Mouse (Mus musculus) adrenal gland, postnatal 10 days (tissue): ENCODE measurements around the gene Tmem87b. TPM values are rescaled to one million over a fixed set of nuclear protein-coding genes. Genes with fewer than 3 reads are reported as not detected.

Experiments used
- DNase-seq: peaks from one replicate; pipeline ENCODE4 v3.0.0; 2021; ENCODE audit warnings: mixed read lengths
- total RNA-seq, 2 experiments: library from RNA; stranded (reverse); gene quantifications; 2 replicates each; pipeline ENCODE4 v1.2.3; 2021

Tmem87b gene
- total RNA-seq, 2 experiments from 2014 or later: 33.2 to 37.1 TPM

DNA sequence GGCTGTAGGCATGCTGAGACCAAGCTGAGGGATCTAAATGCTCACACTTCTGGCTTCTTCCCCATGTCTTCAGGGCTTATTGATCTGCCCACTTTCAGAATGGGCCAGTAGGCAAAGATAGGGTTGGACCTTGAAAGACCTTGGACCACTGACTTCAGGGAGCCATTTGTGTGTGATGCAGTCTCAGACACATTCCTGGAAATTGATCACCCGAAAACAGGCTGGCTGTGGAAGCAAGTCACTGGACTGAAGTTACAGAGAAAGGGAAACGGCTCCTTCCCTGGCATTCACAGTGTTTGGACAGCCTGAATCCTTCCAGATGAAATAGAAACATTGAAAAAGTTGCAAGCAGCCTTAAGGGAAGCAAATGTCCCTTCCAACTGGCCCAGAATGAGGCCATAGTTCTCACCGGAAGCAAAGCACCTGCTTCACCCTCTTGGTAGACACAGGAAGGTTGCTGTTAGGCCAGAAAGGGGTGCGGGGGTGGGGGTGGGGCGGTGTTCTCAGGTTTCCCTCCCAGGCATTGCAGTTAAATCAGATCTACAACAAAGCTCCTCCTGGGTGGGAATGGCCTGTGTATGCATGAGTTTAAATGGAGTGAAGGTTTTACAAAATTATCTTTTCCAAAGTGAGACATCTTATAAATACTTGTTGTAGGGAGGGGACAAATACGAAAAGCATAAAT is 70.1 kb downstream of the Tmem87b start:
- no peak for DNase-seq

- DNase-seq: no peak
Observed at GRCm38 (mm10) chr2:128890661-128891335, 72.9 kb downstream of the Tmem87b start.

- DNase-seq: peak; percentile 5
Observed at GRCm38 (mm10) chr2:128892180-128892721, 74.3 kb downstream of the Tmem87b start.

GRCm38 (mm10) chr2:128902843-128903242 is 84.9 kb downstream of the Tmem87b start:
- no peak for DNase-seq

DNA sequence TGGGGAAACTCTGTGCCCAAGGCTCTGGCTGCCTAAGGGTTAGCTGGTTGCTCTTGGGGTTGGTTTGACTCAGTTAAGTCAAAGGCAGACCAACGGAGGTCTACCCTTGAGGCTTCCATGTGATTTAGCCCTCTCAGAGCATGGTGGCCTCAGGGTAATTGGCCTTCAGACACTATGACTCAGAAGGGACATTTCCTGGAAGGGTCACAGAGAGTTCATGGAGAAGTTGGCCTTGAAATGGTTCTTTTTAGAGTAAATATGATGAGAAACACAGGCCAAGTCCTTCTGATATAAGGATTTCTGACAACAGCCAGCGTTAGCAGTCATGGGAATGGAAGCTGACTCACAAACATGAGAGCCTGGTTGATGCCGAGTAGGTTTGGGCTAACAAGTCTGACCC is 85.7 kb downstream of the Tmem87b start:
- DNase-seq: peak; percentile 5

Other genes starting within 250 kb of the Tmem87b start
- not detected for gene Spdye4c, start 226.9 kb upstream of the Tmem87b start, total RNA-seq
- gene Anapc1, start 130.7 kb upstream of the Tmem87b start, total RNA-seq: 10 to 100 TPM; 60.5 to 85.7 TPM
- 10 to 100 TPM in 1 of 2 experiments, 1 to 10 TPM in 1; 10.0 to 12.9 TPM for gene Mertk, start 119.2 kb upstream of the Tmem87b start, total RNA-seq
- 1 to 10 TPM; 3.8 TPM for gene Fbln7, start 44.9 kb downstream of the Tmem87b start, total RNA-seq
- gene Zc3h8, start 126.0 kb downstream of the Tmem87b start, total RNA-seq: 1 to 10 TPM; 3.8 to 4.7 TPM
- 10 to 100 TPM in 1 of 2 experiments, 1 to 10 TPM in 1; 5.7 to 11.1 TPM for gene Zc3h6, start 149.3 kb downstream of the Tmem87b start, total RNA-seq
- 10 to 100 TPM; 11.1 to 13.0 TPM for gene Gm10762, start 149.6 kb downstream of the Tmem87b start, total RNA-seq
- under 1 TPM; 0.06 to 0.18 TPM for gene Vinac1, start 230.1 kb downstream of the Tmem87b start, total RNA-seq
- 10 to 100 TPM in 1 of 2 experiments, 1 to 10 TPM in 1; 9.9 to 14.1 TPM for gene Ttl, start 247.8 kb downstream of the Tmem87b start, total RNA-seq